Mouse (Mus musculus): ENCODE measurements around the gene Tom1l1.
"Not testable (repeated sequence)": the region's sequence is repeated elsewhere in the genome, so short reads cannot be mapped to it uniquely, and the experiment has no call there.

Gene Tom1l1

GRCm38 (mm10) chr11:90687460-90688416 is at the start of gene Tom1l1:
Tom1l1 (minus strand) TSS chr11:90688366.
- peak in 1 of 2 experiments; percentile 9 for DNase-seq

DNA sequence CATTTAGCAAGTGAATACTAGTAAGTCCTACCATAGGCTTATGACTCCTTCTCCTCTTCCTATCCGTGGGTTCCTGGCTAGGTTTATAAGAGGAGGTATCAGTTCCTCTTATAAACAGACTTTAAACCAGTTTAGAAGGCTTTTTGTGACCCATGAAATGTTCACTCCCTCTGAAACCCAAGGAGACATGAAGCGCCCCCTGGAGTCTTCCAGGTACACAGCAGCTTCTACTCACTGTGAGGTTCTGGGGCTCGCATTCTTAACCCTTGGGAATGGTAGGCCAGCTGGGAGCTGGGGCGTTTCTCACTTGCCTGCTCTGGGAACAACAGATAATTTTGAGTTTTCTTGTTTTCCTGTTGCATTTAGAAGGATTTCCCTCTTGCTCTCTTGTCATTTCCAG is 45.4 kb upstream of the Tom1l1 start:
- no peak for DNase-seq

GRCm38 (mm10) chr11:90727354-90728125 is 39.4 kb upstream of the Tom1l1 start:
- DNase-seq: no peak

- DNase-seq: no peak
Observed at GRCm38 (mm10) chr11:90726730-90727129, 38.6 kb upstream of the Tom1l1 start.

- DNase-seq: no peak
Observed at GRCm38 (mm10) chr11:90722304-90722703, 34.1 kb upstream of the Tom1l1 start.

- DNase-seq: no peak
Observed at GRCm38 (mm10) chr11:90717719-90718118, 29.6 kb upstream of the Tom1l1 start.

DNA sequence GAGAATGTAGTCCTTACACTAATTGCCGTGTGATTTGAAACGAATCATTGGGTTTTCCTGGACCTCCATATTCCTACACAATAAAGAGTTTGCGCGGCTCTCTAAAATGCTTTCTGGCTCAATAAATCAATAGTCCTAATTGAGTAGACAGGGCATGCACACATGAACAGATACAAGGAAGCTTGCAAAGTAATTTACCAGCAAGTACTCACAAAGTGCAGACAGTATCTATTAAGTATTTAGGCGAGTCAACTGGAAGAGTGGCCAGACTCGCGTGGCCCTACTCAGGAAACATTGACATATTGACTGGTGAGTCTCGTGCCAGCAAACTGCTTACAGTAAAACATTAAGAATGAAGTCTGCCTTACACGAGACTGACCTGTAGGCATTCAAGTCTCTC is 23.4 kb upstream of the Tom1l1 start:
- DNase-seq: no peak

- DNase-seq: not testable (repeated sequence)
Observed at GRCm38 (mm10) chr11:90707134-90707533, 19.0 kb upstream of the Tom1l1 start.

- peak; percentile 9 to 22 for DNase-seq
Observed at GRCm38 (mm10) chr11:90697480-90698240, 9.5 kb upstream of the Tom1l1 start.

DNA sequence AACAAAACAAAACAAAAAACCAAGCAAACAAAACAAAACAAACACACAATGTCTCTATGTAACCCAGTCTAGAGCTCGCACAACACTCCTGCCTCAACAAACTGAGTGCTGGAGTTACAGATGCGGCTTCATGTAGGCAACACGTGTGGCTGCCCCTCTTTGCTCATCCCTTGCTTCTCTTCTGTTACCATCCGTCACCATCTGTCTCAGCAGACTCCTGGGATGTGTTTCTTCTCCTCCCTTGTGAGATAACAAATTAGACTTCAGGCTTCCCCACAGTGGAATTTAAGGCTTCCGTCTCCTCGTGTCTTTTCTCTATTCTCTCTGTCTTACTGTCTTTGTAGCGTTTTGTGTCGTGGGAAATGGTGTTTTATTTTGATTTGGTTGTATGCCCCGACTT is 7.6 kb upstream of the Tom1l1 start:
- DNase-seq: no peak

GRCm38 (mm10) chr11:90694206-90694605 is 6.0 kb upstream of the Tom1l1 start:
- DNase-seq: no peak

DNA sequence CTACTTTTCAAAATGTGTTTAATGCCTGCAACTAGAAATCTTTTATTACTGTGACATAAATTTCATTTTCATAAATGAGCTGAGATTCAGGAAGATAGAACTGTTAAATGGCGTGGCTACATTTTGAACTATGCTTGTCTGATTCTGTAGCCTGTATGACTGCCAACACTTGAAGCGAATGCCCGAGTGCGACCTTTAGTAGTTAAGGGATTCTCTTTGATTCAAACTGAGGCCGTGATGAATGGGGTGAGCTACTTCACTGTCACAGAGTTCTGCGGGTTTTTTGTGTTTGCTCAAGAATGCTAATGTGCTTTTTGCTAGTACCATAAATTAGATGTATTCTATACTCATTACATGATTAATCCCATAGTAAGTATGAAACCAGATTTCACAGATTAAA is 2.2 kb upstream of the Tom1l1 start:
- DNase-seq: no peak

DNA sequence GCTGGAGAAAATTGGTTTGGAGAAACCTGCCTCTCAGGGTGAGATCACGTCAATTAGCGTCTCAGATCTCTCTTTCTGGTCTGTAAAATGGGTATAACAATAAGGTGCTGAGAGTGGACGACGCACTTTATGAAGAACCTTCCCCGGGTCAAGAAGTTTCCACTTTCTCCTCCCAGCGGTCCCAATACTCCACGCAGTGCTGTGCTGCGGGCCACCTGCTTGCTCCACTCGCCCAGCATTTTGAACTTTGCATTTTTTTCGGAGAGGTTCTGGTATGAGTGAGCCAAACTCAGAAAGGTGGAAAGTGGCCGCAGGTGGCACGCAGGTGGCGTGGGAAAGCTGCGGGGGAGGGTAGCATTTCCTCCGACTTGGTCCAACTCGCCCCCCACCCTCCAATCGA is 1.1 kb downstream of the Tom1l1 start:
- DNase-seq: no peak

DNA sequence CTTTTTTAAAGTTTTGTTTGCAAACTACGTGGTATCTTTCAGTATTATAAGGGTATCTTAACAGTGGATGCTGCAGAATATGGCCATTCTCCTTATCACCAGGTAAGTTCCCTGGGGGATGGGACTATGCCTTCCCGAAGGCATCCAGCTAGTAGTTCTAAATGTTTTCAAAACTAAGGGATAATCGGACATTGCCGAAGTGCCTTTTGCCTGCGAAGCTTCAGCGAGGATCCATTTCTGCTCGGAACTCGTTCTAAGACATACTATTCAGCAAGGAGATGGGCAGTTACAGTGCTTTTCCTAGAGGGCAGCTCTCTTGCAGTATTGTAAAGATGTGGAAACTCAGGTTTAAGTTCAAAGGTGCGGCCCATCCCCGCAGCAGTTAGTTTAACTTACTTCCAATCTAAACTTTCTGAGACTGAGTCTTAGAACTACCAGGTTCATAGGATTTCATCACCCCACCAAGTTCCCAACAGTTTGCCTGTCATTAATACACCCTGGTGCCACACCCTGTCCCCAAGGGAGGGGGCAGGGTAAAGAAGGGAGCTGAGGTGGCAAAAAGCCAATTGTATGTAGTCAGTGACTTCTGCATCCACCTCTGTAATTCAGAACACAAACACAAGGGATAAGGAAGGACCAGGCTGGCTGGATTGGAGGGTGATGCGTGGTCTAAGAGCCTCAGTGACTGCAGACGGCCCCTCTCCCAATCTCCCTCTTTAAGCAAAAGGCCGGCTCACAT is 1.7 kb downstream of the Tom1l1 start:
- DNase-seq: no peak

- no peak for DNase-seq
Observed at GRCm38 (mm10) chr11:90685196-90685595, 3.0 kb downstream of the Tom1l1 start.

DNA sequence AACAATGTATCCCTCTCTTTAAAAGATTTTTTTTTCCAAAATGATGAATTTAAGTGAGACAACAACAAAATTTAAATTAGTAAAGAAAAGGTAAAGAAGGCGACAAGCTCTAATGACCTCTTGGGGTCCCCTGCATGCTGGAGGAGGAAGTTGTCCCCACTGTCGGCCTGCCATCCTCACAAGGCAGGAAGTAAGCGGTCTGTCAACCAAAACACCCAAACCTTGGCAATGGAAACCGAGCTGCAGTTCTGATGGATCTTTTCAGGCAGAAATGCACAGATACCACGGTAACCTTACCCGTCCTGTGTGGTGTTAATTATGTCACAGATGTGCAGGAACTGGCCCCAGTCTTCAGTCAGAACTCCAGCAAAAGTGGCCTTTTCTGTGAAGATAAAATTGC is 3.4 kb downstream of the Tom1l1 start:
- DNase-seq: no peak

- DNase-seq: no peak
Observed at GRCm38 (mm10) chr11:90681171-90681570, 7.0 kb downstream of the Tom1l1 start.

- no peak for DNase-seq
Observed at GRCm38 (mm10) chr11:90678582-90678981, 9.6 kb downstream of the Tom1l1 start.

- no peak for DNase-seq
Observed at GRCm38 (mm10) chr11:90677771-90678288, 10.3 kb downstream of the Tom1l1 start.

- DNase-seq: no peak
Observed at GRCm38 (mm10) chr11:90677027-90677426, 11.1 kb downstream of the Tom1l1 start.

- no peak for DNase-seq
Observed at GRCm38 (mm10) chr11:90675479-90676110, 12.6 kb downstream of the Tom1l1 start.

- DNase-seq: no peak
Observed at GRCm38 (mm10) chr11:90667325-90667724, 20.8 kb downstream of the Tom1l1 start.

Measured in thymus, postnatal 36 days (tissue).